Mouse (Mus musculus) limb, embryonic 14.5 days (tissue): ENCODE results near the gene Chst14. TPM values are rescaled to one million over a fixed set of nuclear protein-coding genes. Genes with fewer than 3 reads are reported as not detected.
A peak's percentile ranks its signal among the peaks of the same experiment; 100 is the strongest.

ENCODE experiments used
- ATAC-seq: fragments of 200-750 bp; cut with Nextera tagmentation; 2 replicates; pipeline ENCODE4 v1.8.0; 2017; ENCODE audit warnings: low read depth, moderate number of reproducible peaks, moderate TSS enrichment; ENCODE audit not compliant: low FRiP score
- DNase-seq: peaks from one replicate; pipeline ENCODE4 v3.0.0-alpha.2; 2015; ENCODE audit warnings: low spot score
- H3K27ac ChIP-seq: fragments of 300-500 bp; sonication (generic); replicated peaks from 2 replicates; pipeline ENCODE4 v1.5.1; 2014; ENCODE audit warnings: low read depth, mild to moderate bottlenecking, low read length, moderate library complexity, mixed read lengths
- H3K27me3 ChIP-seq: fragments of 300-500 bp; sonication (generic); 2 replicates; pipeline ENCODE4 v1.6.1; 2014; ENCODE audit warnings: low read length, mixed read lengths; ENCODE audit not compliant: control insufficient read depth, insufficient read depth
- H3K36me3 ChIP-seq: fragments of 300-500 bp; sonication (generic); 2 replicates; pipeline ENCODE4 v1.6.1; 2014; ENCODE audit warnings: mild to moderate bottlenecking, low read length, moderate library complexity, mixed read lengths; ENCODE audit not compliant: control insufficient read depth, insufficient read depth
- H3K4me1 ChIP-seq: fragments of 300-500 bp; sonication (generic); 2 replicates; pipeline ENCODE4 v1.6.1; 2014; ENCODE audit warnings: antibody characterized with exemption, low read length, mixed read lengths; ENCODE audit not compliant: control insufficient read depth, insufficient read depth
- H3K4me2 ChIP-seq: fragments of 300-500 bp; sonication (generic); replicated peaks from 2 replicates; pipeline ENCODE4 v1.6.1; 2014; ENCODE audit warnings: low read depth, mild to moderate bottlenecking, low read length, moderate library complexity; ENCODE audit not compliant: severe bottlenecking
- H3K4me3 ChIP-seq: fragments of 300-500 bp; sonication (generic); replicated peaks from 2 replicates; pipeline ENCODE4 v1.5.1; 2014; ENCODE audit warnings: low read length
- H3K9ac ChIP-seq: fragments of 300-500 bp; sonication (generic); 2 replicates; pipeline ENCODE4 v1.6.1; 2014; ENCODE audit warnings: mild to moderate bottlenecking, low read depth, low read length, moderate library complexity; ENCODE audit not compliant: severe bottlenecking
- H3K9me3 ChIP-seq: fragments of 300-500 bp; sonication (generic); 2 replicates; pipeline ENCODE4 v1.6.1; 2016; ENCODE audit warnings: low read length; ENCODE audit not compliant: control insufficient read depth
- POLR2A ChIP-seq: fragments of 200-500 bp; IDR thresholded peaks from 2 replicates; pipeline ENCODE4 v1.8.0; 2012; ENCODE audit warnings: inconsistent platforms, mild to moderate bottlenecking, moderate library complexity, borderline replicate concordance; ENCODE audit not compliant: insufficient read depth, insufficient read length; ENCODE audit errors: extremely low read depth
- WGBS: fragments of 180-500 bp; shearing (Covaris S2); extraction: QIAGEN DNeasy Blood & Tissue Kit; methylation state at CpG from one replicate; pipeline ENCODE4 v1.1.7; 2014; 5-methylcytosine and 5-hydroxymethylcytosine counted together
- polyA plus RNA-seq, 2 experiments: library from polyadenylated mRNA; depleted of rRNA in 1 of 2; stranded (reverse) in 1 of 2; unstranded in 1 of 2; fragments of >200 nt; fragmentation: Nextera tagmentation in 1 of 2; extraction: Ambion mirVana in 1 of 2; gene quantifications; 2 replicates each; pipeline versions ENCODE4 v1.2.1 to v1.2.3; 2012 to 2014

The Chst14 gene
- polyA plus RNA-seq, 2 experiments = 56.6 to 59.5 TPM

DNA sequence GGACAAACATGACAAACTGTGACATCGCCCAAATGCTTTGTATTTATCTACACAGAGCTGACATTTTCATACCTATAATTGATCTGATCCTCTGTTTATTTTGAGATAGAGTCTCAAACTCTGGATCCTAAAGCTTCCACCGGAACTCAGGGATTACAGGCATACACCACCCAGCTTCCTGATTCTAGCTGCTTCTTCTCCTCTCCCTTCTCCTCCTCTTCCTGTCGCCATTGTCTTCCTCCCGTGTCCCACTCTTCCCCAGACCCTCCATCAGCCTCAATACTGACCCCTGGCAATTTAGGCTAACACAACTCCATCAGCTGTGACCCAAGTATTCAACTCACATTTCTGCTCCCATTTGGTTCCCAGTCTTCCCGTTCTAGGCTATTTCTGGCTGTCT is 50.6 kb downstream of the Chst14 start:
- DNase-seq (no peak), ATAC-seq (no peak)
- peak overlapping the region; percentile 88 for H3K4me2 ChIP-seq
- H3K9ac ChIP-seq = 0 out of 2 replicates have a peak overlapping the region, but pooled peaks have one; percentile 72
- WGBS = 19% methylated on average over 5 of the region's 5 CpGs
- peaks cover 34% of the 10 kb centered on the region for H3K27me3 ChIP-seq
- no peaks in the 10 kb centered on the region for H3K36me3 ChIP-seq
- H3K4me3 ChIP-seq = peak overlapping the region; percentile 60
- TF ChIP-seq POLR2A = no peak
- no peaks in the 10 kb centered on the region for H3K9me3 ChIP-seq
- no peak overlapping the region for H3K27ac ChIP-seq
- 0 out of 2 replicates have a peak, but pooled peaks cover 7% of the 10 kb centered on the region for H3K4me1 ChIP-seq

DNA sequence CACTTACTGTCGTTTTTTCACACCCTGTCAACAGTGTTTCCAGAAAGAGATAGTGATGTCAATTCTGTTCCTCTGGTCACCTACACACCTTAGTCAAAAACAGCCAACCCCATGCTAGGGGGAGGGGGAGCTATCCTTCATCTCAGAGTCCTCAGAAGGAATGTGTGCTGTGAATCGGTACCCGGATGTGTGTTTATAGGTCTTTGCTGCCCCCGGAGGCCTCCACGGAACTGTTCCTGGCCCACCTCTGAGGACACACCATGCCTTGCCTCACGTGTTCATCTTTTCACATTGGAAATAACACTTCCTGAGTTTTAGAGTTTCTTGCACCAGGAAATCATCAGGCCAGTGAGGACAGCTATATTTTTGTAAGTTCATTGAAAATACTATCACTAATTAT is 51.8 kb downstream of the Chst14 start:
- no peaks in the 10 kb centered on the region for H3K36me3 ChIP-seq
- 21% methylated on average over 6 of the region's 6 CpGs for WGBS
- H3K4me2 ChIP-seq = no peak overlapping the region
- H3K9ac ChIP-seq = no peak overlapping the region
- ATAC-seq = no peak
- no peak for DNase-seq
- H3K27me3 ChIP-seq = peaks cover 34% of the 10 kb centered on the region
- no peak overlapping the region for H3K4me3 ChIP-seq
- TF ChIP-seq POLR2A = no peak
- H3K9me3 ChIP-seq = no peaks in the 10 kb centered on the region
- no peak overlapping the region for H3K27ac ChIP-seq
- 0 out of 2 replicates have a peak, but pooled peaks cover 7% of the 10 kb centered on the region for H3K4me1 ChIP-seq

Other genes with a start within 250 kb of the Chst14 start
- 0.08 and 0.10 TPM in 2 replicates for gene Ankrd63, start 222.5 kb upstream of the Chst14 start, polyA plus RNA-seq (2012; rRNA removed)
- 0.07 TPM in 1 of 2 replicates, not detected in the other for gene Ankrd63, start 222.5 kb upstream of the Chst14 start, polyA plus RNA-seq (2014; fragmentation: Nextera tagmentation; extraction: Ambion mirVana)
- gene Plcb2, start 198.1 kb upstream of the Chst14 start, polyA plus RNA-seq (2012; rRNA removed) = 2.0 and 2.1 TPM in 2 replicates
- gene Plcb2, start 198.1 kb upstream of the Chst14 start, polyA plus RNA-seq (2014; fragmentation: Nextera tagmentation; extraction: Ambion mirVana) = 0.74 and 0.82 TPM in 2 replicates
- gene Inafm2, start 180.7 kb upstream of the Chst14 start, polyA plus RNA-seq (2012; rRNA removed) = 7.9 and 8.0 TPM in 2 replicates
- 24.4 and 27.9 TPM in 2 replicates for gene Inafm2, start 180.7 kb upstream of the Chst14 start, polyA plus RNA-seq (2014; fragmentation: Nextera tagmentation; extraction: Ambion mirVana)
- 1.7 and 1.8 TPM in 2 replicates for gene Ccdc9b, start 163.8 kb upstream of the Chst14 start, polyA plus RNA-seq (2012; rRNA removed)
- 0.88 and 1.4 TPM in 2 replicates for gene Ccdc9b, start 163.8 kb upstream of the Chst14 start, polyA plus RNA-seq (2014; fragmentation: Nextera tagmentation; extraction: Ambion mirVana)
- gene Phgr1, start 153.7 kb upstream of the Chst14 start, polyA plus RNA-seq (2012; rRNA removed) = 1.00 TPM in 1 of 2 replicates, not detected in the other
- not detected in 2 replicates for gene Phgr1, start 153.7 kb upstream of the Chst14 start, polyA plus RNA-seq (2014; fragmentation: Nextera tagmentation; extraction: Ambion mirVana)
- 0.16 and 0.17 TPM in 2 replicates for gene Disp2, start 146.8 kb upstream of the Chst14 start, polyA plus RNA-seq (2012; rRNA removed)
- gene Disp2, start 146.8 kb upstream of the Chst14 start, polyA plus RNA-seq (2014; fragmentation: Nextera tagmentation; extraction: Ambion mirVana) = 0.03 TPM in 1 of 2 replicates, not detected in the other
- gene Knstrn, start 112.5 kb upstream of the Chst14 start, polyA plus RNA-seq (2012; rRNA removed) = 40.1 and 67.0 TPM in 2 replicates
- 81.3 and 89.2 TPM in 2 replicates for gene Knstrn, start 112.5 kb upstream of the Chst14 start, polyA plus RNA-seq (2014; fragmentation: Nextera tagmentation; extraction: Ambion mirVana)
- 100 and 112 TPM in 2 replicates for gene Ivd, start 64.5 kb upstream of the Chst14 start, polyA plus RNA-seq (2012; rRNA removed)
- 58.1 and 72.7 TPM in 2 replicates for gene Ivd, start 64.5 kb upstream of the Chst14 start, polyA plus RNA-seq (2014; fragmentation: Nextera tagmentation; extraction: Ambion mirVana)
- gene Bahd1, start 26.1 kb upstream of the Chst14 start, polyA plus RNA-seq (2012; rRNA removed) = 14.1 and 16.5 TPM in 2 replicates
- 1.5 and 1.8 TPM in 2 replicates for gene Bahd1, start 26.1 kb upstream of the Chst14 start, polyA plus RNA-seq (2014; fragmentation: Nextera tagmentation; extraction: Ambion mirVana)
- 13.5 and 14.6 TPM in 2 replicates for gene Ccdc32, start 102.9 kb downstream of the Chst14 start, polyA plus RNA-seq (2012; rRNA removed)
- 21.5 and 23.5 TPM in 2 replicates for gene Ccdc32, start 102.9 kb downstream of the Chst14 start, polyA plus RNA-seq (2014; fragmentation: Nextera tagmentation; extraction: Ambion mirVana)
- gene Rpusd2, start 108.3 kb downstream of the Chst14 start, polyA plus RNA-seq (2012; rRNA removed) = 6.0 and 6.2 TPM in 2 replicates
- gene Rpusd2, start 108.3 kb downstream of the Chst14 start, polyA plus RNA-seq (2014; fragmentation: Nextera tagmentation; extraction: Ambion mirVana) = 3.6 and 3.8 TPM in 2 replicates
- gene Knl1, start 120.6 kb downstream of the Chst14 start, polyA plus RNA-seq (2012; rRNA removed) = 3.6 and 5.5 TPM in 2 replicates
- 34.5 and 37.1 TPM in 2 replicates for gene Knl1, start 120.6 kb downstream of the Chst14 start, polyA plus RNA-seq (2014; fragmentation: Nextera tagmentation; extraction: Ambion mirVana)
- gene Rad51, start 186.3 kb downstream of the Chst14 start, polyA plus RNA-seq (2012; rRNA removed) = 37.6 and 38.6 TPM in 2 replicates
- gene Rad51, start 186.3 kb downstream of the Chst14 start, polyA plus RNA-seq (2014; fragmentation: Nextera tagmentation; extraction: Ambion mirVana) = 41.5 and 44.7 TPM in 2 replicates
- 25.4 and 27.4 TPM in 2 replicates for gene Rmdn3, start 230.5 kb downstream of the Chst14 start, polyA plus RNA-seq (2012; rRNA removed)
- 38.9 and 40.7 TPM in 2 replicates for gene Rmdn3, start 230.5 kb downstream of the Chst14 start, polyA plus RNA-seq (2014; fragmentation: Nextera tagmentation; extraction: Ambion mirVana)
- gene Gchfr, start 241.3 kb downstream of the Chst14 start, polyA plus RNA-seq (2012; rRNA removed) = 5.6 and 6.2 TPM in 2 replicates
- 14.8 and 20.9 TPM in 2 replicates for gene Gchfr, start 241.3 kb downstream of the Chst14 start, polyA plus RNA-seq (2014; fragmentation: Nextera tagmentation; extraction: Ambion mirVana)
- gene Gm14137, start 248.0 kb downstream of the Chst14 start, polyA plus RNA-seq (2012; rRNA removed) = 0.05 and 0.15 TPM in 2 replicates
- 0.57 and 0.69 TPM in 2 replicates for gene Gm14137, start 248.0 kb downstream of the Chst14 start, polyA plus RNA-seq (2014; fragmentation: Nextera tagmentation; extraction: Ambion mirVana)